Mouse (Mus musculus) cerebral cortex, adult 2 months (tissue): Measurements from ENCODE around the gene Gstm4.

ENCODE experiments used
- WGBS: fragments of 180-500 bp; shearing (Covaris S2); methylation state at CpG from one replicate; pipeline ENCODE4 v1.1.7; 2018; 5-methylcytosine and 5-hydroxymethylcytosine counted together

The Gstm4 gene

DNA sequence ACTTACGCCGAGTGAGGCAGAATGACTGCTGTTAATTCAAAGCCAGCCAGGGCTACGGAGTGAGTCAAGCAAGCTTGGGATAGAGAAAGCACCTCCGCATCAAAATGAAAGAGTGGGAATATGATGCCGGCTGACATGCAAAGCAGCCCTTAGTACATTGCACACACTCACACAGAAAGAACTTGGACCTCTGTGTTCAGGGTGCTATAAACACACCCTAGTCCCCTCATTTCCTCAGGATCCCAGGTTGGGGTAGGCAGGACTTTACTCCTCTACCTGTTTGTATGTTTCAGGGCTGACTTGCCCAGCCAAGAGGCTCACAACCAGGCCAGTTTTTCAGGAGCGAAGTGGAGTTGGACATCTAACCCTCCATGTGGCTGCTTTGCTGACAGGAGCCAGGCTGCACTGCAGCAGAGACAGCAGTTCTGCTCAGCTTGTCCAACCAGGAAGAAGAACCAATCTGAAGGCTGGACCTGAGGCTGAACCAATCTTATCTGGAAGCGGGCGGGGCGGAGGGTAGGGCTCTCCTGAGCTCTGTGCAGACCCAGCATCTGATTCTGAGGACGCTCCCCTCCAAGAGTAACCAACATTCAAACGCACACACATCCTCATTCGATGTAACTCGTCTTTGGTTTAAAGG lies 24.7 kb upstream of the Gstm4 start:
- WGBS = 77% methylated on average over 13 of the region's 13 CpGs

- WGBS = 32% methylated on average over 1 of the region's 1 CpGs
These were observed 24.1 kb upstream of the Gstm4 start for GRCm38 (mm10) chr3:108068826-108069225.

- WGBS = 70% methylated on average over 6 of the region's 6 CpGs
These were observed 22.8 kb upstream of the Gstm4 start for GRCm38 (mm10) chr3:108067370-108067934.

DNA sequence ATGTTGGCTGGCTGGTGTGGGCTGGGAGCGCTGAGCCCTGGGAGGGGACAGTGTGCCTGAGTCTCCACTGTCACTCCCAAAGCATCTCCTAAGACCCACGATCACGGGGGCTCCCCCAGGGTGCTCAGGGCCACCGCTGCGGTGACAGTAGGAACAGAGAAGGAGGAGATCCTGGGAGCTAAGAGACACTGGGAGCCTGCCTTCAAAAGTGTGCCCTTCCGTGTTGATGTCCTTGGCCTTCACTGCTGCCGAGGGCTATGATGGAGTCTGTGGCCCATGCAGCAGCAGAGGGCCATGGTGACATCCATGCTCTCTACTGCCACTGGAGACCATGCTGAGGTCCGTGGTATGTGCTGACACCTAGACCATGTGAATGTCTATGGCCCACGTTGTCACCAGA lies 20.9 kb upstream of the Gstm4 start:
- 85% methylated on average over 9 of the region's 9 CpGs for WGBS

DNA sequence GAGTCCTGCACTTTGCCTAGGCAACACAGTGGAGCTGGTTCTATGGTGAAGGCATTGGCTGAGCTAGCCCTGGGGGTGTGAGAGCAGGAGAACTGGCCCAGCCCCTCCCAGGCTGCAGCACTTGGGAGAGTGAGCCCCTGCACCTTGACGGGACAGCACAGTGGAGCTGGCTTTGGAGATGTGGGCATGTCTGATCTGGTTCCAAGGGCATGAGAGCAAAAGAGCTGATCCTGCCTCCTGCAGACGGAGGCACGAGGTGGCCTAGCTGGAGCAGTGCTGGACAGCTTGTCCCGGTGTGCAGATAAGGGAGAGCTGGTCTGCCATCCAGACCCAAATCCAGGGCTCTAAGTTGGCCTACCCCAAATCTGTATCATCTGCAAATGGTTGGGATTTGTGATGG lies 20.0 kb upstream of the Gstm4 start:
- 81% methylated on average over 4 of the region's 4 CpGs for WGBS

GRCm38 (mm10) chr3:108062648-108063047 lies 18.0 kb upstream of the Gstm4 start:
- 80% methylated on average over 8 of the region's 8 CpGs for WGBS

- WGBS = 19% methylated on average over 7 of the region's 7 CpGs
These were observed 16.7 kb upstream of the Gstm4 start for GRCm38 (mm10) chr3:108061420-108061819.

DNA sequence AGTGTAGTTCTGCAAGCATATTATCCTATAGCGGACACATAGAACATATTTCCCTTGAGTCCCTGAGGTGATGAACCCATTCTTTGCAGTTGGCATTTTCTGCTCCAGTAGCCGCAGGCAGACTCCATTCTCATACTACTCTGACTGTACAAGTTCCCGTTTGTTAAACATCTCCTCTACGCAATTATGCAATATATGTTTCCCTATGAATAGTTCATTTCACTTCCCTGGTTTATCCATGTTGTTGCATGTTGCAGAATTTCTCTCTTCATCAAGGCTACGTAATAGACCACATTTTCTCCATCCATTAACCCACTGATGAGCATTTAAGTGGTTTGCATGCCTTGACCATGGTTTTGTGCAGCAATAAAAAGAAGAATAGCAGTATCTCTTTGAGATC lies 5.8 kb upstream of the Gstm4 start:
- WGBS = 94% methylated on average over 5 of the region's 5 CpGs

DNA sequence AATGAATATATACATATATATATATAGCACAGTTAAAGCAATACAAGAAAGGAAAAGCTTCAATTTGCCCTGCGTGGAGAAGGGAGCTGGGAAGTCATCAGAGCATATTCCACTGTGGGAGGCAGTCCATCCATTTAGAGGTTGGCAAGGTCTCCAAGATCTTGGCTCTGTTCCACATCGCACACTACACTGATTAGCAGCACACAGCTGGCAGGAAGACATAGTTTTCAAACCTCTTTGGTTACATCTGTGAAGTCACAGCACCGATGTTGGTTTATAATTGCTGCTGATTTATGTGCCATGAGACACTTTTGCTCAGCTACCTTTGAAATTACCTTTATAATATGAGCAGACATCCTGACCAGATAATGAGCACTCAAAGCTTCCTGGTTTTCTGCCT lies 3.6 kb upstream of the Gstm4 start:
- 54% methylated on average over 3 of the region's 3 CpGs for WGBS

- 89% methylated on average over 2 of the region's 2 CpGs for WGBS
These were observed 2.4 kb upstream of the Gstm4 start for GRCm38 (mm10) chr3:108046944-108047655.

DNA sequence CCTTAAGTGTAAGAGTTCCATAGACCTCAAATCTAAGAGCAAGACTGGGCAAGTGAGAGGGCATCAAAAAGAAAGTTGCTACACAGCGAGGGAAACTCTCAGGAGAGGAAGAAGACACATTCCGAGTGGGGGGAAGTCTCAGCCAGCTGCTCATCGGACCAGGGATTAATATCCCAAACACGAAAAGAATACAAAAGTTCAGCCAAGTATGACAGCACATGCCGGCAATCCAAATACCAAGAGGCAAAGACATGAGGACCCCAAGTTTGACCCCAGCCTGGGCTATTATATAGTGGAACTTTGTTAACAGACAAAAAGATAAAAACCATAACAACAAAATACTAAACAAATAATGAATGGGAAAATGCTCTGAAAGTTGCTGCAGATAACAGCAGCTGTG lies 11.5 kb downstream of the Gstm4 start:
- 70% methylated on average over 5 of the region's 5 CpGs for WGBS

- 87% methylated on average over 4 of the region's 4 CpGs for WGBS
These were observed 15.9 kb downstream of the Gstm4 start for GRCm38 (mm10) chr3:108028641-108029365.

GRCm38 (mm10) chr3:108026597-108026996 lies 18.1 kb downstream of the Gstm4 start:
- WGBS = 84% methylated on average over 1 of the region's 1 CpGs

DNA sequence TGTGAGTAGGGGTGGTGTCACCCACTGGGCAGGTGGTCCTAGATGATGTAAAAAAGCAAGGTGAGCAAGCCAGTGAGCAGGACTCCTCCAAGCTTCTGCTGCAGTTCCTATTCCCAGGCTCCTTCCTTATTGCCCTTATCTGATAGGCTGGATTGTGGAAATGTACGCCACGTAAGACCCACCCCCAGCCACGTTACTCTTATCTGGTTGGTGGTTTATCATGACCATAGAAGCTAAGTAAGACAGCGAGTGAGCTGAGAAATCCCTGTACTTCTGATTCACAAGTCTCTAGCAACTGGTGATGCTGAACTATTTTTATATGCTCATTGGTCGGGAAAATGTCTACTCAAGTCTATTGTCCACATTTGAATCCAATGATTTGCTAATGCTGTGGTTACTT lies 18.6 kb downstream of the Gstm4 start:
- WGBS = 66% methylated on average over 5 of the region's 5 CpGs

GRCm38 (mm10) chr3:108025318-108025717 lies 19.4 kb downstream of the Gstm4 start:
- WGBS = 87% methylated on average over 4 of the region's 4 CpGs

GRCm38 (mm10) chr3:108022650-108023049 lies 22.0 kb downstream of the Gstm4 start:
- WGBS = 81% methylated on average over 6 of the region's 6 CpGs

DNA sequence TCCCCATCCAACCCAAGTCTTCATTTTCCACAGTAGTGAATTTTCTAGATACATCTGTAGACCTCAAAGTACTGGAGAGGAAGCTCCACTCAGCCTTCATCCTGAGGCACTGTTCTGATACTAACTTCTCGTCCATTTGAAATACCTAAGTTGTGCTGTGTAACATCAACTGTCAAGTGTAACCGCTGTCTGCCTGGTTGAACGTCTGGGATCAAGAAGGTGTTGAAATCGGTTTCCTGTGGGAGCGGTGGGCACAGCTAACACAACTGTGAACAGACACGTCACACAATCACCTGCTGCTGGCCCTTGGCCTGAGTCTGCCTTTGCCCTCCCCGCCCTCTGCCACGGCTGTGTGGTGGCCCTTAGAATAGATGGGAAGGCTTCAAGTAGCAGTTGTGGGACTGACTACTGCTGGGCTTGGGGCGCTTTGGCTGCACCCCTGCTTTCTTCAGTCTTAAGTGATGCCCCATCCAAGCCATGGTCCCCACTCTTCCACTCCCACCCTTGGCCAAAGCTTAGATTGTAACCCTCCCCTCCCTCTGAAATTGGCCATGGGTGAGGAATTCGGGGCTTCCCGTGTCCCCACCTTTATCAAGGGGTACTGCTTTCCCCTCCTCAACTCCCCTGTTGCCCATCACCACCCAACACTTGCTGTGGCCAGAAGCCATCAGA lies 24.2 kb downstream of the Gstm4 start:
- WGBS = 94% methylated on average over 11 of the region's 11 CpGs

GRCm38 (mm10) chr3:108019226-108019625 lies 25.5 kb downstream of the Gstm4 start:
- WGBS = 86% methylated on average over 3 of the region's 3 CpGs

GRCm38 (mm10) chr3:108018190-108018820 lies 26.4 kb downstream of the Gstm4 start:
- 17% methylated on average over 14 of the region's 14 CpGs for WGBS

- WGBS = 1% methylated on average over 31 of the region's 31 CpGs
These were observed 27.1 kb downstream of the Gstm4 start, which contains the start of gene Gstm1 for GRCm38 (mm10) chr3:108017473-108018189. Gene Gstm1 (minus strand): TSS chr3:108017973.

DNA sequence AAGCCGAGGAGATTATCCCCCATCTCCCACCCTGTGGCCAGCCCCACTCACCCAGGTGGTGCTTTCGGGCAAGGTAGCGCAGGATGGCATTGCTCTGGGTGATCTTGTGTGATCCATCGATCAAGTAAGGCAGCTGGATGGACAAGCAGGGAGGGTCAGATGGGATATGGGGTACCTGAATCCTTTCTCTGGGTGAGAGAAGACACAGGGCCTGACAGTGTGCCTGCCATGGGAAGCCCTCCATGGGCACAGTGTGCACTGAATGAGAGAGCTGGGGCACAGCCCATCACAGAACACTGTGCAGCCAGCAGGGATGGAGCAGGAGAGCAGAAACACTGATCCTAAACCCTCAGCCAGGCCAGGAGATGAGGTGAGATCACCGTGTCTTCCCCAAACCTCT lies 28.2 kb downstream of the Gstm4 start:
- WGBS = 89% methylated on average over 5 of the region's 5 CpGs
